Mouse (Mus musculus) retina, adult 2 months (tissue): ENCODE data around the gene Wdr43.

Source experiments
- DNase-seq: peaks from one replicate; pipeline ENCODE4 v3.0.0-alpha.2; 2012; ENCODE audit warnings: low read depth, low spot score

Gene Wdr43

GRCm38 (mm10) chr17:71662751-71663250 is 47.1 kb downstream of the Wdr43 start:
- DNase-seq, result peak; percentile 61

GRCm38 (mm10) chr17:71663491-71663890 is 47.8 kb downstream of the Wdr43 start:
- no peak for DNase-seq

DNA sequence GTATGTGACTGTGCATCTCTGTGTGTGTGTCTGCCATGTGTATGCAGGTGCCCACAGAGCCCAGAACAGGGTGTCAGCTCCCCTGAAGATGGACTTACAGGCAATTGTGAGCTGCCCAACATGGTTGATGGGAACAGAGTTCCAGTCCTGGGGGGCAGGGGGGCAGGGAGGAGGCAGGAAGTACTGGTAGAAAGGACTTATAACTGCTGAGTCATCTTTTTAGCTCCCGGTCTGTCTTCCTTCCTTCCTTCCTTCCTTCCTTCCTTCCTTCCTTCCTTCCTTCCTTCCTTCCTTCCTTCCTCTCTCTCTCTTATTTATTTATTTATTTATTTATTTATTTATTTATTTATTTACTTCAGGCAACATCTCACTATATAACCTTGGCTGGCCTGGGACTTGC is 48.5 kb downstream of the Wdr43 start:
- no peak for DNase-seq

- no peak for DNase-seq
These were observed 49.5 kb downstream of the Wdr43 start for GRCm38 (mm10) chr17:71665201-71665600.

DNA sequence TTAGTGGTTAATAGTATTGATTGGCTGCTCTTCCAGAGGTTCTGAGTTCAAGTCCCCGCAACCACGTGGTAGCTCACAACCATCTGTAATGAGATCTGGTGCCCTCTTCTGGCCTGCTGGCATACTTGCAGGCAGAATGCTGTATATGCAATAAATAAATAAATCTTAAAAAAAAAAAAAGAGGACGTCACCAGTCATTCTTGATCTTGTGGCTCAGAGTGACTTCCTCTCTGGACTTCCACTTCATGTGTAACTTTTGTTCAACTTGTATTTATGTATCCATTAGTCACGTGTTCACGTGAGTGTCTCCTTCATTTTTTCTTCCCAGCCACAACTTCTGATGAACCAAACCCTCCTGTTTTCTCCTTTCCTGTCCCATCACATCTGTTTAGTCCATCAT is 53.8 kb downstream of the Wdr43 start:
- DNase-seq, result no peak

- DNase-seq, result no peak
These were observed 56.3 kb downstream of the Wdr43 start for GRCm38 (mm10) chr17:71671840-71672546.

GRCm38 (mm10) chr17:71673092-71673491 is 57.4 kb downstream of the Wdr43 start, which contains the start of gene Togaram2:
Gene Togaram2 (plus strand): TSS chr17:71673261.
- no peak for DNase-seq

GRCm38 (mm10) chr17:71673936-71674335 is 58.2 kb downstream of the Wdr43 start:
- DNase-seq, result no peak

- no peak for DNase-seq
These were observed 59.2 kb downstream of the Wdr43 start for GRCm38 (mm10) chr17:71674886-71675285.

GRCm38 (mm10) chr17:71681666-71682065 is 66.0 kb downstream of the Wdr43 start:
- peak; percentile 58 for DNase-seq

GRCm38 (mm10) chr17:71682379-71682778 is 66.7 kb downstream of the Wdr43 start:
- DNase-seq, result no peak

DNA sequence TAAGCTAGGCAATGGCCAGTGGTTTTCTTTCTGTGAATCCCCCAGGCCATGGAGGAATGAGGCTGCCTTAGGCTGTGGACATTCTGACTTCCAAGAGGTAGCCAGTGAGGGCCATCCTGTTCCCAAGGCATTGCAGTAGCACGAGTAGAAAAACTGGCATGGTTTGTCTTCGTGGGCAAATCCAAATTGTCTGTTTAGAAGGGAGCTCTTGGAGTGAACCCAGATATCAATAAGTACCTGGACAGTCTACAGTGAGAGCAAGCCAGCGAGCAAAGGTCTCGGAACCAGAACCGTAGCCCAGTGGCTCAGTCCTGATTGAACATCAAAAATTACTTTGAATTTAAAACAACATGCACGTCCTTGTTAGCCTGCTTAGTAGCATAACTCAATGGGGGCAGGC is 67.6 kb downstream of the Wdr43 start:
- DNase-seq, result no peak

DNA sequence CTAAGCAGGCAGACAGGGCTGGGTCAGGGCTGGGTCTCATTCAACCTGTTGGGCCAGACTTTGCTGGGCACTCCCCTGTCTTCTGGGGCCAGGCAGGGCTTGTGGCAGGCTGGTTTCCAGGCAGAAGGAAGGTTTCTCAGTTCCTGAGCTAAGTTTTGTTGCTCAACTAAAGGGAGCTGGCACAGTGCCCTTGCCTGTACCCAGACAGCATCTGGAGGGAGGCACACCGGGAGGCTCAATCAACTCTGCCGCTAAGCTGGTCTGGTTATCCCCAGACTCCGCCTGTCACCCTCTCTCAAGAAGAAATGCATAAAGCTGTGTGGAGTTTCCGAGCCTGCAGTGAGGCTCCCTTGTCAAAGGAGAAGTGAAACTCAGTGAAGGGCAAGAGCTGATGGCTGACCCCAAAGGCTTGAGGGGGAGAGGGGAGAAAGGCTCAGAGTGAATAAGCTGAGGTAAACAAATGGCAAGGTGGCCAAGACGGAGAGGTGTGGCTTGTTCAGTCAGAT is 68.5 kb downstream of the Wdr43 start:
- no peak for DNase-seq

GRCm38 (mm10) chr17:71687436-71687835 is 71.7 kb downstream of the Wdr43 start:
- no peak for DNase-seq

- DNase-seq, result no peak
These were observed 74.2 kb downstream of the Wdr43 start for GRCm38 (mm10) chr17:71689903-71690302.

- DNase-seq, result no peak
These were observed 75.7 kb downstream of the Wdr43 start for GRCm38 (mm10) chr17:71691361-71691875.

GRCm38 (mm10) chr17:71693313-71693712 is 77.6 kb downstream of the Wdr43 start:
- no peak for DNase-seq

- no peak for DNase-seq
These were observed 78.1 kb downstream of the Wdr43 start for GRCm38 (mm10) chr17:71693780-71694179.

DNA sequence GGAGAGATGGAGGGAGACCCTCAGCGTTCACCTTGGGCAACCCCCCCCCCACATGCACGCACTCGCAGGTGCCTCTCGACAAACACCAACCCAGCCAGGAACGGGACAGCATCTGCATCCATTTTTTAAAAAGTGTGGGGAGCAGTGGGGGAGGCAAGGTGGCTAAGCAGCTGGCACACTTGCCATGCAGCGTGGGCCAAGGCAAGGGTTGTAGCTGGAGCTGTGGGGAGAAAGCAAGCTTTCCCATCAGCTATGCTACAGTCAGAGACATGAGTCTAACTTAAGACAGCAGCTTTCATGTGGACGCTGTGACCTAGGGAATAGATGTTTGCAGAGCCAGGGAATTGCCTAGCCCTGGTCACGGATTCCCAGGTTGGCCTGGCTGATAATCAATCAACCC is 79.5 kb downstream of the Wdr43 start:
- DNase-seq, result no peak

GRCm38 (mm10) chr17:71695716-71696315 is 80.1 kb downstream of the Wdr43 start:
- no peak for DNase-seq

DNA sequence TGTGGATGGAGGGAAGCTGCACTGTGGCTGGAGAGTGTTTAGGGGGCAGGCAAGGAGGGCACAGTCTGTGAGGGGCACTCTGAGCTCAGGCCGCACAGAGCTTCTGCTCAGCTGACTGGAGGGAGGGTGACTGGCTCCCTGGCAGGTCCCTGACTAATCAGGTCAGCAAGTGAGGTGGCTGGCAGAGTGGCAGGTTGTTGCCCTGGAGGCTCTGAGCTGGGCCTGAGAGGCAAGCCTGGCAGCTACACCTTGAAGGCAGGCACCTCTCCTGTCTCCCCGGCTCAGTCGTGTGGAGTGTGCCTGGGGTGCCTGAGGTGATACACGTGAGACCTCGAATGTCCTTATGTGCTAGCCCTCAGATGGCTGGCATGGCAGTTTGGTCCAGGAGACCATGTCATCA is 80.7 kb downstream of the Wdr43 start:
- DNase-seq, result no peak

DNA sequence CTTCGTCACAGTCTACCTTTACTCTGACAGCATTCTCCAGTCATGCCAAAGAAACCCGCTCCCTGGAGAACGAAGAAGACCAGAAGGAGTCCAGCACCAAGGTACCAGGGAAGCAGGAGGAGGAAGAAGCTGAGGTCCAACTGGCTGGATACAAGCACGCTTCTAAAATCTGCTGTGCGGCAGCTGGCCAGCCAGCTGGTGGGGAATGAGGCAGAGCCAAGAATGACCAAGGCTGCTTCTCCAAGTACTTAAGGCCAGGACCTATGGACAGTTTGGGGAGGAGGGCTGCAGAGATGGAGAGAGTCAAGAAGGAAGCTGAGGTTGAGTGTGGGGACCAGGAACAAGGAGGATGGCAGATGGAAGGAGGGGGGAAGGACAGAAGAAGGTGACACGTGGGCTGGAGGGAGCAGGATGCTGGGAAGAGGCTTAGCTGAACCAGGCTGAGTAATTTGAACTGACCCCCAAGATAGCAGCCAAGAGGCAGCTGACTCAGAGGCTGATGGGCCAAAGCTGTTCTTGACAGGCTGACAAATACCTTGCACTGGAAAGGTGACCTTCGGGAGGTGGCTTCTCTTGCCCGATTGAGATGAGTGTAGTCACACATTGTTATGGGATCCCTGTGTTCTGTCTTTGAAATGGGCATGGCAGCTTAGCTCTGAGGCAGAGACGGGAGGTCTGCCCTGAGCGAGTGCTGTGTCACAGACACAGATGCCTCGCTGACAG is 82.4 kb downstream of the Wdr43 start:
- no peak for DNase-seq
